33 mouse cellular contexts compared by ENCODE assay signal in genomic region chr11:4434461-4434860, GRCm38 (mm10). TPM values are rescaled to one million over a fixed set of nuclear protein-coding genes. Genes with fewer than 3 reads are reported as not detected.
DNase-seq lines count a peak whose midpoint lies in the region; ATAC-seq and TF ChIP-seq lines count a peak whose summit lies in the region.
"Had no signal": no experiment of that assay in that cellular context is flagged by ENCODE, and none has a peak within 500 bp of the region (broad histone marks: within the 10 kb centered on the region; RNA-seq: fewer than 3 reads in every experiment).

No protein-coding gene starts in this region.

- H3K4me1 ChIP-seq in liver, adult 2 months (ENCODE audit: control insufficient read depth, insufficient read depth, low read length), result no peaks in the 10 kb centered on the region
- no peaks in the 10 kb centered on the region for H3K4me1 ChIP-seq in liver, embryonic 12.5 days
- H3K4me1 ChIP-seq: embryonic facial prominence, embryonic 10.5 days; embryonic facial prominence, embryonic 13.5 days; forebrain, embryonic 12.5 days; forebrain, embryonic 15.5 days; heart, embryonic 12.5 days; heart, embryonic 15.5 days had no signal

- no peak overlapping the region for H3K9ac ChIP-seq in liver, adult 2 months (ENCODE audit: low read depth, low read length)
- H3K9ac ChIP-seq in liver, embryonic 12.5 days, result no peak overlapping the region
- H3K9ac ChIP-seq: embryonic facial prominence, embryonic 13.5 days; forebrain, embryonic 12.5 days; forebrain, embryonic 15.5 days; heart, embryonic 12.5 days; heart, embryonic 15.5 days; hindbrain, embryonic 14.5 days had no signal

- no peak overlapping the region for H3K4me3 ChIP-seq in liver, adult 2 months (ENCODE audit: insufficient read depth, low read depth, low read length)
- no peak overlapping the region for H3K4me3 ChIP-seq in liver, embryonic 12.5 days
- H3K4me3 ChIP-seq: embryonic facial prominence, embryonic 10.5 days; embryonic facial prominence, embryonic 13.5 days; erythroblast, embryonic 14.5 days; forebrain, embryonic 12.5 days; forebrain, embryonic 15.5 days; heart, embryonic 12.5 days; heart, embryonic 15.5 days had no signal

- H3K27me3 ChIP-seq in liver, adult 2 months (ENCODE audit: control insufficient read depth, insufficient read depth, low read length), result no peaks in the 10 kb centered on the region
- H3K27me3 ChIP-seq in liver, embryonic 12.5 days (replicated peaks), result no peaks in the 10 kb centered on the region
- H3K27me3 ChIP-seq: embryonic facial prominence, embryonic 13.5 days; forebrain, embryonic 12.5 days; forebrain, embryonic 15.5 days; heart, embryonic 12.5 days; heart, embryonic 15.5 days; Patski had no signal

- TF ChIP-seq POLR2A in liver, adult 2 months (IDR thresholded peaks at IDR 0.05; ENCODE audit: extremely low read depth, insufficient read depth, low read length), result no peak

- no peak overlapping the region for H3K4me2 ChIP-seq in liver, embryonic 12.5 days
- H3K4me2 ChIP-seq: embryonic facial prominence, embryonic 13.5 days; forebrain, embryonic 12.5 days; forebrain, embryonic 15.5 days; heart, embryonic 12.5 days; heart, embryonic 15.5 days; hindbrain, embryonic 14.5 days had no signal

- H3K79me2 ChIP-seq in liver, adult 2 months (ENCODE audit: control insufficient read depth, insufficient read depth, low read length), result no peaks in the 10 kb centered on the region

- ATAC-seq in liver, embryonic 12.5 days, result no peak
- ATAC-seq: CD4-positive, CD25-positive, alpha-beta regulatory T cell, adult 4 months; forebrain, embryonic 15.5 days; hindbrain, postnatal 0 days; inflammation-experienced regulatory T-cells, adult 6 months; intestine, embryonic 16.5 days; Patski had no signal

- WGBS in liver, adult 2 months, result 61% methylated on average over 4 of the region's 4 CpGs
- WGBS in liver, embryonic 12.5 days (ENCODE audit: insufficient replicate concordance), result 62% methylated on average over 4 of the region's 4 CpGs

- peak; percentile 17 for DNase-seq in liver, adult 2 months (ENCODE audit: extremely low read depth, low read depth, low spot score)
- peak; percentile 23 for DNase-seq in 3134 (ENCODE audit: extremely low read depth, insufficient read length, low spot score)
- DNase-seq in 416B (ENCODE audit: low read depth), result peak; percentile 25
- DNase-seq in Muller cell, postnatal 12 days (ENCODE audit: inconsistent ontology term), result peak; percentile 94
- DNase-seq in cerebellum, adult 11 months, result no peak
- DNase-seq in left cerebral cortex, adult 8-10 months (ENCODE audit: low spot score in 2 of 2), result no peak
- DNase-seq: adrenal gland, postnatal 10 days; adrenal gland, postnatal 36 days; B cell, adult 2 months; cerebellum, adult 11-12 months; cerebellum, adult 8-10 months; cerebellum, postnatal 10 days; cerebellum, postnatal 36 days; embryo, embryonic 11 days; heart, postnatal 14 days; heart, postnatal 4 days had no signal

- no peak for TF ChIP-seq CTCF in liver, adult 2 months (IDR thresholded peaks at IDR 0.05; ENCODE audit: low read depth, low read length)

- no peak overlapping the region for H3K27ac ChIP-seq in liver, adult 2 months (replicated peaks; ENCODE audit: insufficient read depth, low read depth, low read length)
- H3K27ac ChIP-seq in liver, embryonic 12.5 days, result no peak overlapping the region
- H3K27ac ChIP-seq: embryonic facial prominence, embryonic 10.5 days; embryonic facial prominence, embryonic 13.5 days; forebrain, embryonic 12.5 days; forebrain, embryonic 15.5 days; heart, embryonic 15.5 days; hindbrain, embryonic 14.5 days; hindbrain, postnatal 0 days had no signal

- no peaks in the 10 kb centered on the region for H3K9me3 ChIP-seq in liver, embryonic 12.5 days (replicated peaks)
- H3K9me3 ChIP-seq: embryonic facial prominence, embryonic 10.5 days; embryonic facial prominence, embryonic 13.5 days; forebrain, embryonic 12.5 days; forebrain, embryonic 15.5 days; heart, embryonic 12.5 days; heart, embryonic 15.5 days had no signal

- no peaks in the 10 kb centered on the region for H3K36me3 ChIP-seq in liver, adult 2 months (ENCODE audit: control insufficient read depth, insufficient read depth, low read length)
- H3K36me3 ChIP-seq in liver, embryonic 12.5 days, result no peaks in the 10 kb centered on the region
- H3K36me3 ChIP-seq: embryonic facial prominence, embryonic 10.5 days; embryonic facial prominence, embryonic 13.5 days; forebrain, embryonic 12.5 days; forebrain, embryonic 15.5 days; heart, embryonic 12.5 days; heart, embryonic 15.5 days had no signal

RNA-seq across cellular contexts. Expression of gene Hormad2, which starts 6.4 kb away (rescaled TPM):
- total RNA-seq in liver, adult 2 months (2014; rRNA removed), result 0.07 and 1.0 TPM in 2 replicates
- polyA plus RNA-seq in liver, adult 2 months (2012; rRNA removed), result 0.12 and 0.31 TPM in 2 replicates
- polyA plus RNA-seq in liver, embryonic 12.5 days (2016; fragmentation: Nextera tagmentation; extraction: Ambion mirVana), result 0.67 and 0.77 TPM in 2 replicates
- total RNA-seq in left cerebral cortex, adult 8-10 months (2022), result under 1 TPM in 1 of 4 experiments, not detected in 3; 0.23 TPM
- total RNA-seq: gastrocnemius, adult 8-10 months; heart, adult 8-10 months; heart, postnatal 14 days; hindbrain, postnatal 0 days had no signal
- polyA plus RNA-seq: embryonic facial prominence, embryonic 13.5 days; erythroblast, embryonic 14.5 days; forebrain, embryonic 12.5 days; forebrain, embryonic 15.5 days; hindbrain, embryonic 11.5 days; hindbrain, postnatal 0 days; Patski had no signal

Comparison
In these comparisons a context has a peak if more than half of its experiments do, and no peak if none do; other contexts are left out.
1. DNase-seq: peak in liver, adult 2 months (single experiment), 3134 (single experiment), 416B (single experiment) and Muller cell, postnatal 12 days (single experiment); none in cerebellum, adult 11 months (single experiment) and left cerebral cortex, adult 8-10 months (0 of 2).